Mouse (Mus musculus) spleen, adult 18-20 months (tissue): ENCODE measurements around the gene Corin.

Experiments
- DNase-seq, 2 experiments: peaks; one replicate each; pipeline ENCODE4 v3.0.0; 2022; ENCODE audit warnings: mixed read lengths in 2 of 2

Gene Corin

GRCm38 (mm10) chr5:72503531-72504523 lies at the start of gene Corin:
Corin (minus strand) TSS chr5:72504473.
- DNase-seq = no peak

- DNase-seq = no peak
Observed at GRCm38 (mm10) chr5:72551209-72551608, 46.9 kb upstream of the Corin start.

DNA sequence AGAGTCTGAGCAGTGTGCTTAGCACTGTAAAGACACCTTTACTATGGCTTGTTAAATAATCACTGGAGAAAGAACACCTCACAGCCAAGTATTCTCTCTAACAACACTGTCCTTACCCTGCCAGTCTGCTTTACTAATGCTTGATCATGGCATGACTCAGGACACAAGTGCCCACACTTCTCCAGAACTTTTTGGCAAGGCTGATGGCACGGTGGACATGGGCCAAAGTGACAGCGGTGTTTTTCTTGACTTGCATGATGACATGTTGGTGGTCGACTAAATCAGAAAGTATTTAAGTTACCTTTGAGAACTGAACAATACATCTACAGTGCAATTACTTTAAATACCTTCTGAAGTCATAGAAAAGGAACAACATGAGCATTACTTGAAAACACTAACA lies 24.6 kb upstream of the Corin start:
- DNase-seq = no peak

GRCm38 (mm10) chr5:72513808-72514207 lies 9.5 kb upstream of the Corin start:
- no peak for DNase-seq

DNA sequence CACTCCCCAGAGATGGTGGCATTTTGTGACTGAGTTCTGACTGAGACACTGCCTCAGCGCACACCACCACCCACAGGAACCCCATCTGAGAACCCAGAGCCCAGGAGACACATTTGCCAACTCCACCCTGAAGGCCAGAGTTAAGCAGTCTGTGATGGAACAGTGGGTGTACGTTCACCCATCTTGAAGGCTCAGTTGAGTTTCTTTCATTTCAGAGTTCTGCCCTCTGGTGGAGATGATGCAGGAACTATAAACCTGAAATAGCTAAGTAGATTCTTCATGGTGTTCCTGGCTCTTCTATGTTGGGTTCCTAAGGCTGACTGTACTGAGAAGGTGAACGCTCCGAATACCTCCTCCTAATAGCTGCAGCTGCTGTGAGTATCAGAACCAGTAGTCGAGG lies 1.5 kb upstream of the Corin start:
- no peak for DNase-seq

- no peak for DNase-seq
Observed at GRCm38 (mm10) chr5:72502778-72503177, 1.5 kb downstream of the Corin start.

DNA sequence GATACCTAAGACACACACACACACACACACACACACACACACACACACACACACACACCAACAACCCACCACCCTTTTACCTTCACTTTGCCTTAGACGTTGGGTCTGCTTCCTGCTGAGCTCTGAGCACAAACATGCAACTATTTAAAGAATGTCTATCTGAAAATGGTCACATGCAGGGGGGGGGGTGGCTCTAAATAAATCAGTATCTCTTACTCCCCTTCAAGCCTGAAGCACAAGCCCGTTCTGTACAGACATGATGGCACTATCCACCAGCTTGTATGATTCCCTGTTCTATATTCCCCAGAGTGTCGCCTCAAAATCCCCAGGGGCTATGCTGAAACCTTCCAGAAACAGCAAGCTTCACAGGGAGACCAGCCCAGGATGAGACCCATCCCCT lies 2.5 kb downstream of the Corin start:
- no peak for DNase-seq

DNA sequence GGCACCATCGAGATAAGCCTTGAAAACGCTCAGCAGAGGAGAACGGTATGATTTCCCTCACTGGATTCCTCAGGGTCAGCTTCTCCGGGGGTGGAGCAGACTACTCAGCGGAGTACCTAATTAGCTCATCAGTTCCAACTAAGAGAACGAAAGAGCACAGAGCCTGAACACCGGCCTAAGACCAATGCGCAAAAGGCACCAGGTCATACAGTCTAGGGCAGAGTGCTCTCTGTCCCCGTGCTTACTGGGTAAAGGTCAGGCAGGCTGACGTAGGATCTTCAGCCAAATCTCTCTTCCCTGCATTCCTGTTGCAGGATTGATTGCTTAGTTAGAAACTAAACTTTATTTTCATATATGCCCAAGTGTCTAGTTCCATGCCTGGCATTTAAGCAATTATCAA lies 6.0 kb downstream of the Corin start:
- DNase-seq = no peak

GRCm38 (mm10) chr5:72496756-72497155 lies 7.5 kb downstream of the Corin start:
- DNase-seq = no peak

- no peak for DNase-seq
Observed at GRCm38 (mm10) chr5:72493906-72494305, 10.4 kb downstream of the Corin start.

GRCm38 (mm10) chr5:72491232-72491631 lies 13.0 kb downstream of the Corin start:
- DNase-seq = no peak

DNA sequence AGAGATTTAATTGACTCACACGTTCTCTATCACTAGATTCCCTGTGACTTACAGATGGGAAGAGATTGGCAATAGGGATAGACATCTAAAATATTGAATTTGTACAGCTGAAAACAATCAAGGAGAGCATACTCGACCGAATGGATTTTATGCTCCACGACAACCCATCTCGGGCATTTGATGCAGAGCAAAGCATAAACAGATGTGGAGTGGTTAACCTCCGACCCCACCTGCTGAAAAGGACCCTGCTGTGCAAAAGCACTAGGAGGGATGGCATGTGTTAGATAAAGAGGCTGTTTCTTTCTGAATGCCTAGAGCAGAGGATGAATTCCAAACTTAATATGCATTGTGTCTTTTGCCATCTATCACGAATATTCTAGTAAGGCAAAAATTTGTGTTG lies 23.8 kb downstream of the Corin start:
- DNase-seq = no peak

- no peak for DNase-seq
Observed at GRCm38 (mm10) chr5:72472317-72473009, 31.8 kb downstream of the Corin start.

DNA sequence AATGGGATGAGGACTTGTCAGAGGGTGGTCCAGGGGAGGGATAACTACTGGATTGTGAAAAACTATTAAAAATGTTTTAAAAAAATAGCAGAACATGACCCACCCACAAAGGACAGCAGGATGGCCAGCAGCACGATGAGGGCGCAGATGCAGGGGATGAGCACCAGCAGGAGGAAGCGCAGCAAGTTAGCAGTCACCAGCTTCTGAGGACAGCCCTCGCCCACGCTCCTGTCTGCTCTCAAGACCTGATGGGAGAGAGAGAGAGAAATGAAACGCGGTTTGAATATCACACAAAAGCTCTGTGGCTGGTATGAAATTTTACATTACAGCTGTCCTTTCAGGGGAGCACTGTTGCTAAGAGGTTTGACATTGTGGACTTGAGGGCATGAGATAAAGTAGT lies 32.5 kb downstream of the Corin start:
- DNase-seq = no peak

DNA sequence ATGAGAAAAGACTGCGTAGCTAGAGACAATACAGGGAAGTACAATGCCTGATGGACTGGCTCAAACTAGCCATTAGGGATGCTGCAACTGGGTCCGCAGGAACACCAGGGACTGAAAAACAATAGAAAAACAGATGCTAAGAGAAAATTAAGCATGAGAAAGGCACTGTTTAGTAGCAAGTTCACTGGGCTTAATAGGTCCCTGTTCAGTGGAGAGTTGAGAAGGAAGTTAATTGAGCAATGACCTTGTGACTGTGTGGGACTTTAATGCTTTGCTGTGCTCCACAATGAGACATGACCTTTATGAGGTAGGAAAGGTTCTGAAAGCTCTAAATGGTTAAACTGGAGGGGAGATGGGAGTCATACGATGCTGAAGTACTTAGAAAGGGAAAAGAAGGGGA lies 39.3 kb downstream of the Corin start:
- no peak for DNase-seq

GRCm38 (mm10) chr5:72459374-72460112 lies 44.7 kb downstream of the Corin start:
- DNase-seq = no peak

GRCm38 (mm10) chr5:72453690-72454089 lies 50.6 kb downstream of the Corin start:
- no peak for DNase-seq

DNA sequence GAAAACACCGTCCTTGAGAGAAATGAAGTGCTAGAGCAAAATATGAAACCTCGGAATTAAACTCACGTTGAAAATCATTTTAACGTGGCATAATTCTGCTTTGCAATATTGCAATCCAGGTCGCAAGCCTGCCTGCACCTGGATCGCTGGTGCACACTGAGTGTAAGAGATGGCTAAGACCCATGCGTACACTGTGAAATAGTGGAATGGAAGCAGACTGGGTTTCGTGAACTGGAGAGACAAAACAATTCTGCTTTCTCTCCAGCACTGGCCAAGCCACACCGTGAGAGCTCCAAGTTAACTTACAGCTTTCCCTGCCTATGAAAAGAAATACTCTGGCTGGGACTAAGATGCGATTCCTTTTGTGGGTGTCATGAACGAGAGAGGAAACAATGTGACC lies 51.1 kb downstream of the Corin start:
- DNase-seq = no peak

DNA sequence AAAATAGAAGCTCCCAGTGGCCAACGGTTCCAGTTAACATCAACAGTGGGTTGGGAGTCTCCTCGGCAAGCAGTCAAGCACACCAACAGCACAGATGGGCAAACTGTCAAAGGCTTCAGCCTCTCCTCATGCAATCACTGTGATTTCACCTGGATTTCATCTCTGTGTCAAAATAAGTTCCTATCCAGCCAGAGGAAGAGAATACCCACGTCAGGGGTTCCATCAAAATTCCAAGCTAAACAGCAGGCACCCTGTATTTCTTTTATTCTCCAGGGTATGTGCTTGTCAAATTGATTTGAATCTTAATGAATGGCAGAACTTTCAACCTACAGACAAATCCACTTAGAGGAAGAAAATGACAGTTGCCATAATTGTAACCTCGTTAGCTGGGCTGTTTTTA lies 51.5 kb downstream of the Corin start:
- no peak for DNase-seq

GRCm38 (mm10) chr5:72448846-72449245 lies 55.4 kb downstream of the Corin start:
- no peak for DNase-seq

- DNase-seq = no peak
Observed at GRCm38 (mm10) chr5:72446104-72446503, 58.2 kb downstream of the Corin start.

DNA sequence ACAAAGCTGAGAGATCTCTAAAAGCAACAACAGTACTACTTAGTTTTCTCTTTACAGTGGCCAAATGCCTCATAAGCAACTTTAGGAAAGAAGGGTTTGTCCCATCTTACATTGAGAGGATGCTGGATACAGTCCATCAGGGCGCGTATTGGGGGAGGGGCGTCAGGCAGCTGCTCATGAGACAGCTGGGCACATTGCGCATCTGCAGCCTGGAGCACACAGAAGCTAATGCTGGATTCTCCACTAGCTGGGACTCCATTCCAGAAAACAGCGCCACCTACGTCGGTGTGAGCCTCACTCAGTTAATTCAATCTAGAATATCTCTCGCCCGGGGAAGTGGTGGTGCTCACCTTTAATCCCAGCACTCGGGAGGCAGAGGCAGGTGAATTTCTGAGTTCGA lies 60.3 kb downstream of the Corin start:
- no peak for DNase-seq

- DNase-seq = no peak
Observed at GRCm38 (mm10) chr5:72443007-72443406, 61.3 kb downstream of the Corin start.
